Mouse (Mus musculus): ENCODE measurements at regions not wholly inside any gene's neighbourhood (a gene's known extent, or its start where the extent isn't known, plus 50 kb on each side); places are given as distances from the start of the nearest gene placed in this dataset.

- TF ChIP-seq CTCF (IDR thresholded peaks at IDR 0.05; ENCODE audit: low read depth), result no peak
- no peak for TF ChIP-seq EP300 (IDR thresholded peaks at IDR 0.05; ENCODE audit: low read depth)
Measured at GRCm38 (mm10) chr8:82187138-82187880, 215.7 kb downstream of the Il15 start.
